Mouse (Mus musculus): ENCODE data around the gene Sarnp.

Sarnp gene

GRCm38 (mm10) chr10:128915550-128915949, 98.4 kb downstream of the Sarnp start:
- no peak for DNase-seq (ENCODE audit: inconsistent ontology term)

- DNase-seq (ENCODE audit: inconsistent ontology term), result no peak
Measured at GRCm38 (mm10) chr10:128916665-128917064, 99.5 kb downstream of the Sarnp start.

GRCm38 (mm10) chr10:128917400-128917799, 100.3 kb downstream of the Sarnp start:
- DNase-seq (ENCODE audit: inconsistent ontology term), result no peak

GRCm38 (mm10) chr10:128918246-128918645, 101.1 kb downstream of the Sarnp start:
- DNase-seq (ENCODE audit: inconsistent ontology term), result peak; percentile 72

GRCm38 (mm10) chr10:128919203-128919631, 102.1 kb downstream of the Sarnp start:
- DNase-seq (ENCODE audit: inconsistent ontology term), result peak; percentile 50

- peak; percentile 52 for DNase-seq (ENCODE audit: inconsistent ontology term)
Measured at GRCm38 (mm10) chr10:128919966-128920365, 102.8 kb downstream of the Sarnp start.

- DNase-seq (ENCODE audit: inconsistent ontology term), result no peak
Measured at GRCm38 (mm10) chr10:128920736-128921161, 103.6 kb downstream of the Sarnp start.

- DNase-seq (ENCODE audit: inconsistent ontology term), result no peak
Measured at GRCm38 (mm10) chr10:128921251-128921650, 104.1 kb downstream of the Sarnp start.

- peak; percentile 93 for DNase-seq (ENCODE audit: inconsistent ontology term)
Measured at GRCm38 (mm10) chr10:128921883-128922821, 105.0 kb downstream of the Sarnp start.

GRCm38 (mm10) chr10:128922822-128923012, 105.6 kb downstream of the Sarnp start, which contains the start of gene Rdh5:
Rdh5 (minus strand) TSS chr10:128922888.
- no peak for DNase-seq (ENCODE audit: inconsistent ontology term)

GRCm38 (mm10) chr10:128923013-128923691, 106.0 kb downstream of the Sarnp start:
- DNase-seq (ENCODE audit: inconsistent ontology term), result peak; percentile 99

- DNase-seq (ENCODE audit: inconsistent ontology term), result no peak
Measured at GRCm38 (mm10) chr10:128923935-128924334, 106.8 kb downstream of the Sarnp start, which contains the start of gene Bloc1s1. Bloc1s1 (minus strand) TSS chr10:128924035.

Measured in Muller cell, postnatal 12 days (primary cell).